Mouse (Mus musculus): ENCODE data around the gene 5730507C01Rik. TPM values are rescaled to one million over a fixed set of nuclear protein-coding genes. Genes with fewer than 3 reads are reported as not detected.

The 5730507C01Rik gene
- 0.38 TPM for polyA plus RNA-seq (2017; shearing (Covaris generic))

GRCm38 (mm10) chr12:18514171-18514570 lies at the start of gene 5730507C01Rik:
Gene 5730507C01Rik (plus strand): TSS chr12:18514510.

